Mouse (Mus musculus) macrophage (primary cell): Measurements from ENCODE around the gene Gnat1. TPM values are rescaled to one million over a fixed set of nuclear protein-coding genes. Genes with fewer than 3 reads are reported as not detected.

Source experiments
- H3K27ac ChIP-seq: fragments of 350-480 bp; formaldehyde crosslinking; 2 replicates; pipeline ENCODE4 v1.9.0; 2021
- H3K36me3 ChIP-seq: fragments of 350-480 bp; formaldehyde crosslinking; 2 replicates; pipeline ENCODE4 v1.9.0; 2021; ENCODE audit errors: inconsistent target
- H3K4me3 ChIP-seq: fragments of 350-480 bp; formaldehyde crosslinking; 2 replicates; pipeline ENCODE4 v1.9.0; 2021; ENCODE audit errors: inconsistent target
- H3K79me2 ChIP-seq: fragments of 350-480 bp; formaldehyde crosslinking; 2 replicates; pipeline ENCODE4 v1.9.0; 2021; ENCODE audit errors: inconsistent target
- WGBS: methylation state at CpG from one replicate; pipeline ENCODE4 v1.1.7; 2026; ENCODE audit warnings: inconsistent platforms; ENCODE audit not compliant: missing documents; 5-methylcytosine and 5-hydroxymethylcytosine counted together
- polyA plus RNA-seq: library from polyadenylated mRNA; stranded (reverse); fragments of 250-400 nt; gene quantifications from 3 replicates; pipeline ENCODE4 v1.2.4, GENCODE M21; 2018; ENCODE audit warnings: inconsistent platforms
- total RNA-seq, 78 experiments: library from RNA; depleted of rRNA; stranded (reverse); fragments of 250-400 nt; gene quantifications; 1 replicate in 9 of 78; 2 replicates in 24 of 78; 3 replicates in 43 of 78; 4 replicates in 2 of 78; pipeline ENCODE4 v1.2.4; 2018; ENCODE audit warnings: inconsistent platforms in 56 of 78

Gene Gnat1
- total RNA-seq (2018; cell fraction: chromatin; rRNA removed) = 1 to 10 TPM in 8 of 26 experiments, not detected in 18; 2.2 to 2.9 (median 2.5) TPM
- under 1 TPM in 1 of 26 experiments, not detected in 25; 0.14 TPM for total RNA-seq (2018; cell fraction: cytosol; rRNA removed)
- total RNA-seq (2018; cell fraction: nucleus; rRNA removed) = 1 to 10 TPM in 4 of 26 experiments, not detected in 22; 1.4 to 4.9 (median 1.9) TPM
- not detected in 3 replicates for polyA plus RNA-seq

- Histone ChIP-seq H3K4me3 (no peak within 1 kb of the TSS), H3K79me2 (no peaks in the 10 kb centered on the region), H3K36me3 (no peaks in the 10 kb centered on the region), H3K27ac (no peak within 1 kb of the TSS)
- 74% methylated on average over 5 of the region's 5 CpGs for WGBS
Observed at GRCm38 (mm10) chr9:107679501-107679900, at the start of gene Gnat1. TSS of gene Gnat1 (minus strand) at chr9:107679712.

- no peaks in the 10 kb centered on the region for H3K36me3 ChIP-seq
- H3K79me2 ChIP-seq = no peaks in the 10 kb centered on the region
- no peak overlapping the region for H3K27ac ChIP-seq
- H3K4me3 ChIP-seq = no peak overlapping the region
- WGBS = 76% methylated on average over 6 of the region's 6 CpGs
Observed at GRCm38 (mm10) chr9:107728919-107729670, 49.6 kb upstream of the Gnat1 start.

GRCm38 (mm10) chr9:107727041-107727440 lies 47.5 kb upstream of the Gnat1 start:
- Histone ChIP-seq H3K4me3 (no peak overlapping the region), H3K27ac (no peak overlapping the region), H3K79me2 (no peaks in the 10 kb centered on the region), H3K36me3 (no peaks in the 10 kb centered on the region)
- WGBS = 73% methylated on average over 3 of the region's 3 CpGs

- no peaks in the 10 kb centered on the region for H3K79me2 ChIP-seq
- H3K27ac ChIP-seq = peak overlapping the region; percentile 97
- 75% methylated on average over 1 of the region's 1 CpGs for WGBS
Observed at GRCm38 (mm10) chr9:107724796-107725195, 45.3 kb upstream of the Gnat1 start.

GRCm38 (mm10) chr9:107723794-107724531 lies 44.5 kb upstream of the Gnat1 start:
- no peak overlapping the region for H3K4me3 ChIP-seq
- no peaks in the 10 kb centered on the region for H3K79me2 ChIP-seq
- H3K36me3 ChIP-seq = no peaks in the 10 kb centered on the region
- peak overlapping the region; percentile 97 for H3K27ac ChIP-seq
- 6% methylated on average over 11 of the region's 11 CpGs for WGBS

More at GRCm38 (mm10) chr9:107724796-107725195, 45.3 kb upstream of the Gnat1 start:
- Histone ChIP-seq H3K36me3 (no peaks in the 10 kb centered on the region), H3K4me3 (no peak overlapping the region)

GRCm38 (mm10) chr9:107723292-107723691 lies 43.8 kb upstream of the Gnat1 start:
- 88% methylated on average over 5 of the region's 6 CpGs for WGBS
- Histone ChIP-seq H3K36me3 (no peaks in the 10 kb centered on the region), H3K27ac (peak overlapping the region; percentile 97), H3K79me2 (no peaks in the 10 kb centered on the region), H3K4me3 (no peak overlapping the region)

GRCm38 (mm10) chr9:107718781-107719540 lies 39.4 kb upstream of the Gnat1 start:
- WGBS = 94% methylated on average over 10 of the region's 10 CpGs
- no peak overlapping the region for H3K4me3 ChIP-seq
- H3K27ac ChIP-seq = no peak overlapping the region
- H3K79me2 ChIP-seq = no peaks in the 10 kb centered on the region
- no peaks in the 10 kb centered on the region for H3K36me3 ChIP-seq

GRCm38 (mm10) chr9:107716951-107717350 lies 37.4 kb upstream of the Gnat1 start:
- H3K27ac ChIP-seq = no peak overlapping the region
- WGBS = 91% methylated on average over 6 of the region's 6 CpGs
- H3K4me3 ChIP-seq = no peak overlapping the region
- H3K36me3 ChIP-seq = no peaks in the 10 kb centered on the region
- H3K79me2 ChIP-seq = no peaks in the 10 kb centered on the region

GRCm38 (mm10) chr9:107715632-107716031 lies 36.1 kb upstream of the Gnat1 start:
- Histone ChIP-seq H3K79me2 (no peaks in the 10 kb centered on the region), H3K4me3 (no peak overlapping the region), H3K27ac (no peak overlapping the region), H3K36me3 (no peaks in the 10 kb centered on the region)
- 94% methylated on average over 2 of the region's 2 CpGs for WGBS

GRCm38 (mm10) chr9:107714221-107714952 lies 34.9 kb upstream of the Gnat1 start:
- Histone ChIP-seq H3K79me2 (no peaks in the 10 kb centered on the region), H3K27ac (no peak overlapping the region), H3K4me3 (no peak overlapping the region), H3K36me3 (no peaks in the 10 kb centered on the region)
- 60% methylated on average over 12 of the region's 12 CpGs for WGBS

- Histone ChIP-seq H3K4me3 (no peak within 1 kb of the TSS), H3K36me3 (no peaks in the 10 kb centered on the region), H3K79me2 (no peaks in the 10 kb centered on the region), H3K27ac (no peak within 1 kb of the TSS)
- 2% methylated on average over 82 of the region's 86 CpGs for WGBS
Observed at GRCm38 (mm10) chr9:107709697-107710483, 30.4 kb upstream of the Gnat1 start, which contains the start of gene Sema3f. TSS of gene Sema3f (minus strand) at chr9:107710475.

- H3K27ac ChIP-seq = no peak overlapping the region
- H3K36me3 ChIP-seq = no peaks in the 10 kb centered on the region
- no peaks in the 10 kb centered on the region for H3K79me2 ChIP-seq
- H3K4me3 ChIP-seq = no peak overlapping the region
- WGBS = 2% methylated on average over 39 of the region's 55 CpGs
Observed at GRCm38 (mm10) chr9:107709096-107709696, 29.7 kb upstream of the Gnat1 start.
